Mouse (Mus musculus) lung, postnatal 0 days (tissue): Measurements from ENCODE around the gene Gm45521.

Source experiments
- CTCF ChIP-seq: IDR thresholded peaks from 2 replicates; pipeline ENCODE4 v1.5.1; 2016; ENCODE audit warnings: antibody characterized with exemption, mild to moderate bottlenecking
- EP300 ChIP-seq: IDR thresholded peaks from 2 replicates; pipeline ENCODE4 v1.6.1; 2016; ENCODE audit warnings: antibody characterized with exemption, mild to moderate bottlenecking, control low read depth

DNA sequence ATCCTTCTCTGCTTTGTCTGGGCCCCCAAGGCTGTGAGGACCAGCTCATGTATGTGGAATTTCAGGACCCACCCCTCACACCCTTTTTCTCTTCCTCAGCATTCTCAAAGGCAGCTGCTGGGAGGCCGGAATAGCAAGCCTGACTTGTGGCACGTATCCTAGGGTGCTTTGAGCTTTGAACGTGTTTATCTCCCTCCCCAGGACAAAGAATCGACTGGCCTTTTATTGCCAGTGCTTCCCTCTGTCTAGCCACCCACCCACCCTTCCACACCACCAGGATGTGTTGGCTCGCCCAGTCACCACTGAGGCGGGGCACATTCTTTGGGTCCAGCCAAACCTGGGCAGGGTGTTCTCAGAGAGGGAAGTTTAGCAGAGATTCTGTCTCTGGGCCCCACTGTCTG, 3.0 kb upstream of the Gm45521 start:
- TF ChIP-seq CTCF: no peak
- no peak for TF ChIP-seq EP300
